Mouse (Mus musculus) intestine, embryonic 15.5 days (tissue): ENCODE data around the gene Gm21885. TPM values are rescaled to one million over a fixed set of nuclear protein-coding genes. Genes with fewer than 3 reads are reported as not detected.

Experiments used
- ATAC-seq: fragments of 200-750 bp; cut with Nextera tagmentation; 2 replicates; pipeline ENCODE4 v1.8.0; 2017; ENCODE audit warnings: moderate TSS enrichment, moderate library complexity
- H3K27ac ChIP-seq: fragments of 300-500 bp; sonication (generic); 2 replicates; pipeline ENCODE4 v1.5.1; 2015; ENCODE audit warnings: mild to moderate bottlenecking, inconsistent platforms
- H3K27me3 ChIP-seq: fragments of 300-500 bp; sonication (generic); replicated peaks from 2 replicates; pipeline ENCODE4 v1.6.1; 2015; ENCODE audit warnings: inconsistent platforms
- H3K36me3 ChIP-seq: fragments of 300-500 bp; sonication (generic); 2 replicates; pipeline ENCODE4 v1.6.1; 2015; ENCODE audit warnings: inconsistent platforms
- H3K4me1 ChIP-seq: fragments of 300-500 bp; sonication (generic); replicated peaks from 2 replicates; pipeline ENCODE4 v1.6.1; 2015; ENCODE audit warnings: inconsistent platforms
- H3K4me2 ChIP-seq: fragments of 300-500 bp; sonication (generic); replicated peaks from 2 replicates; pipeline ENCODE4 v1.6.1; 2015; ENCODE audit warnings: mild to moderate bottlenecking, inconsistent platforms
- H3K4me3 ChIP-seq: fragments of 300-500 bp; sonication (generic); replicated peaks from 2 replicates; pipeline ENCODE4 v1.5.1; 2015; ENCODE audit warnings: inconsistent platforms
- H3K9ac ChIP-seq: fragments of 300-500 bp; sonication (generic); 2 replicates; pipeline ENCODE4 v1.6.1; 2015; ENCODE audit warnings: inconsistent platforms
- H3K9me3 ChIP-seq: fragments of 300-500 bp; sonication (generic); 2 replicates; pipeline ENCODE4 v1.6.1; 2016; ENCODE audit warnings: inconsistent platforms
- WGBS: fragments of 180-500 bp; shearing (Covaris S2); methylation state at CpG from one replicate; pipeline ENCODE4 v1.1.7; 2015; 5-methylcytosine and 5-hydroxymethylcytosine counted together
- polyA plus RNA-seq: library from polyadenylated mRNA; unstranded; fragments of >200 nt; fragmentation: Nextera tagmentation; extraction: Ambion mirVana; gene quantifications from 2 replicates; pipeline ENCODE4 v1.2.1, GENCODE M21; 2015

Gene Gm21885
- polyA plus RNA-seq, 1 experiment from 2014 or later = 44.6 TPM

DNA sequence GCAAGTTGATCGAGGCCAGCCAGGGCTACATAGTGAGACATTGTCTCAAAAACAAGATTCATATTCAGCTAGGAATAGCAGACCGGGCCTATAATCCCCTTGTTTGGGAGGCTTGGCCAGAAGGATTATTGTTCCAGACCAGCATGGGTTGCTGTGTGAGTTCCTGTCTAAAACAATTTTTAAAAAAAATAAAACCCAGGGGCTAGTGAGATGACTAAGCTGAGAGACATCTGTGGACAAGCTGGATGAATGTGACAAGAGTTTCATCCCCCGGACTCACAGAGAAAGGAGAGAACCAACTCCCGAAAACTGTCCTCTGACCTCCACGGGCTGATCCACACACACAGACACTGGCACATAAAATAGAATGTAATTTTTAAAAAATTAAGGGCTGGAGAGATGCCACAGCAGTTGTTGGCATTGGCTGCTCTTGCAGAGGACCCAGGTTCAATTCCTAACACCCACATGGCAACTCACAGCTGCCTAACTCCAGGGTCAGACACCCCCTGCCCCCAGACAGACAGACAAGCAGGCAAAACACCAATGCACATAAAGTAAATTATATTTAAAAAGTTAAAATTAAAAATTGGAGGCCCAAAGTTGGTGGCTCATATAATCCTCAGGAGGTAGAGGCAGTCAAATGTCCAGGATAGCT is 41.7 kb downstream of the Gm21885 start:
- H3K4me1 ChIP-seq = peaks cover 10% of the 10 kb centered on the region
- H3K27ac ChIP-seq = no peak overlapping the region
- ATAC-seq = no peak
- H3K4me3 ChIP-seq = no peak overlapping the region
- H3K9ac ChIP-seq = no peak overlapping the region
- H3K9me3 ChIP-seq = no peaks in the 10 kb centered on the region
- no peaks in the 10 kb centered on the region for H3K27me3 ChIP-seq
- H3K4me2 ChIP-seq = no peak overlapping the region
- no peaks in the 10 kb centered on the region for H3K36me3 ChIP-seq
- 80% methylated on average over 5 of the region's 5 CpGs for WGBS

DNA sequence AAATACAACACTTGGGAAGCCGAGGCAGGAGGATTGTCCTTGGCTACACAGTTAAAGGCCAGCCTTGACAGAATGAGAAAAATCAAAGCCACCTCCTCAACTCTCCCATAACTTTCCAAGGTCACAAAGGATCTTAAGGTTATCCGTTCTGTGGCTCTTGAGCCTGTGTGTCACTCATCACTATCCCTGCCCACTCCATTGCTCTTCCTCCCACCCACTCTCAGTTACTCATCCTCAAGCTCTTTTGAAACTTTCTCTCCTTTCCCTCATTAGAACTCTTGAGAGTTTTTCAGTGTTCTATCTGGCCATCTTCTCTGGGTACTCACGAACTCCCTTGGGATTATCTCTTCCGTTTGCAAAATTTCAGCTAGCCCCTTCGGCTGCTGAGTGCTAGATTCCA is 42.9 kb downstream of the Gm21885 start:
- no peak overlapping the region for H3K4me2 ChIP-seq
- no peak overlapping the region for H3K4me3 ChIP-seq
- H3K36me3 ChIP-seq = no peaks in the 10 kb centered on the region
- WGBS = 90% methylated on average over 5 of the region's 5 CpGs
- no peak for ATAC-seq
- H3K9ac ChIP-seq = no peak overlapping the region
- no peak overlapping the region for H3K27ac ChIP-seq
- H3K27me3 ChIP-seq = no peaks in the 10 kb centered on the region
- peaks cover 11% of the 10 kb centered on the region for H3K4me1 ChIP-seq
- no peaks in the 10 kb centered on the region for H3K9me3 ChIP-seq

DNA sequence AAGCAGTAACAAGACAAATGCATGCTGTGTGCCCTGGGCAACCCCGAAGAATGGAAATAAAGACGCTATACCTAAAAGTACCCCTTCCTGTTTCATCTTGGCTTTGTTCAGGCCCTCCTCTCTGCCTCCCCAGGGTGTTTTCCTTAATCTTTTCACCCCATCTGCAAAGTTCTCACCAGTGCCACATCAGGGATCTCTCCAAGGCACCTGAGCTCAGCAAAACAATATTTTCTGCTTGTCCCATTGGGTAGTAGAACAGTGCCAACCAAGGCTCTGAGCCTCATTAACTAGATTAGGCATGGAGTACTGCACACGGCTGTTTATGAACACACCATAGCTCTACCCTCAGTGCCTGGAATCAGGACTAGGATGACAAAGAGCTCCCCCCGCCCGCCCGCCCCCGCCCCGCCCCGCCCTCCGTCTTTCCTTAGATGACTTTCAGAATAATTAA is 45.3 kb downstream of the Gm21885 start:
- Histone ChIP-seq H3K4me2 (peak overlapping the region; percentile 77), H3K36me3 (no peaks in the 10 kb centered on the region), H3K4me3 (peak overlapping the region; percentile 18), H3K9ac (peak overlapping the region; percentile 34), H3K9me3 (no peaks in the 10 kb centered on the region), H3K27ac (peak overlapping the region; percentile 98), H3K4me1 (peaks cover 15% of the 10 kb centered on the region), H3K27me3 (no peaks in the 10 kb centered on the region)
- ATAC-seq = no peak
- WGBS = 4% methylated on average over 10 of the region's 10 CpGs

DNA sequence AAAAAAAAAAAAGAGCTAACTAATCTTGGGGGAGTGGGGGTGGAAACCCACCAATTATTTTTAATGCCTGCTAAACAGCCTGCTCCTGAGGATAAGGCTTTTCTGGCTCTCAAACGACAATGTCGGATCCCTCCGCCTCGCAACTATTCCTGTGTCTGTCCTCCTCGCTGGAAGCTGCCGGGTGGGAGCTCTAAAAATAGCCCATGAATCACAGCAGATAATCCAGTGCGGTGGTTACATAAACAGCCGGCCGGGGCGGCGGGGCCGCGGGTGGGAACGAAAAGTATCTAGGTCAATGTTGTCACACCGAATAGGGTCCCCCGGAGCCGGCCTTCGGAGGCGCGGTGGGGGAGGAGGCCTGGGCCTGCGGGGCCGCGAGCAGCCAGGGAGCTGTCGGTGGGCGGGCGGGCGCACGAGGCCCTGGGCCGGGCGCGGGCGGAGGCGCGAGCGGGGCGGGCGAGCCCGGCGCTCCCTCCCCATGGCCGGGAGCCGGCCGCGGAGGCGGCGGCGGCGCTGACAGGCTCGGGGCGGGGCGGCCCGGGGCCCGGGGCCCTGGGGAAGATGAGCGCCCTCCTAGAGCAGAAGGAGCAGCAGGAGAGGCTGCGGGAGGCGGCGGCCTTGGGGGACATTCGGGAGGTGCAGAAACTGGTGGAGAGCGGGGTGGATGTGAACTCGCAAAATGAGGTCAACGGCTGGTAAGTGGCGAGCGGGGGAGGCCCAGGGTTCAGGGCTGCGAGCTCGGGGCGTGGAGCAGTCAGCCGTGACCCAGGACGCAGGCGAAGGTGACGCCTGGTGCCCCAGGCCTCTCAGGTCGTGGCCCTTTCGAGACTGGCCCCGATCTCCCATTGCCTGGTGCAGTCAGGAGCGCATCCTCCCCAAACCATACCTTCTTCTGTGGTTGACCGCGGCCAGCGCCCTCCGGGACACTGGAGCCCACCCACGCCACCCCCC is 46.3 kb downstream of the Gm21885 start, which contains the start of gene Ankrd40:
Ankrd40 (plus strand) TSS at position 309 of the 951 bp plus-strand sequence.
- peaks cover 15% of the 10 kb centered on the region for H3K4me1 ChIP-seq
- H3K27me3 ChIP-seq = no peaks in the 10 kb centered on the region
- peak within 1 kb of the TSS; percentile 98 for H3K27ac ChIP-seq
- no peaks in the 10 kb centered on the region for H3K36me3 ChIP-seq
- peak within 1 kb of the TSS; percentile 78 for H3K4me3 ChIP-seq
- no peaks in the 10 kb centered on the region for H3K9me3 ChIP-seq
- H3K4me2 ChIP-seq = peak within 1 kb of the TSS; percentile 77
- under 1% methylated on average over 62 of the region's 78 CpGs for WGBS
- peak within 1 kb of the TSS; percentile 93 for H3K9ac ChIP-seq
- peak; percentile 89 for ATAC-seq

DNA sequence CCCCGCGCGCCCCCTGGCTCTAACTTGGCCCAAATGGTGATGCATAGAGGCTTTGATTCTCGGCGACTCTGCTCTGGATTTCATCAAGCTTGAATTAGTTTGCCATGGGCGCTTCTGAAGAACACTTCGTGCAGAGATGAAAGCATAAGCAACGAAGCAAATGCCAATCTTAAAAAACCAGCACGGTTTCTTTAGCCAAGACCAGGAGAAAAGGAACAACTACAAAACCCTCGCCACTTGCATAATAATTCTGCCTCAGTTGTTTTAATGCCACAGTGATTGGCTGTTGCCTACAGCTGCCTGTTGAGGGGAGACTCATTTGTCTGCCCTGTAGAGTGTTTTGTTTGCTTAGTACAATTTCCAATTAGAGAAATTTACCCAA is 47.0 kb downstream of the Gm21885 start:
- ATAC-seq = no peak; the same call in 1 of the 2 replicates
- H3K36me3 ChIP-seq = no peaks in the 10 kb centered on the region
- peak overlapping the region; percentile 77 for H3K4me2 ChIP-seq
- no peaks in the 10 kb centered on the region for H3K9me3 ChIP-seq
- peak overlapping the region; percentile 78 for H3K4me3 ChIP-seq
- 3% methylated on average over 10 of the region's 10 CpGs for WGBS
- peak overlapping the region; percentile 93 for H3K9ac ChIP-seq
- peak overlapping the region; percentile 98 for H3K27ac ChIP-seq
- H3K27me3 ChIP-seq = no peaks in the 10 kb centered on the region
- peaks cover 15% of the 10 kb centered on the region for H3K4me1 ChIP-seq

DNA sequence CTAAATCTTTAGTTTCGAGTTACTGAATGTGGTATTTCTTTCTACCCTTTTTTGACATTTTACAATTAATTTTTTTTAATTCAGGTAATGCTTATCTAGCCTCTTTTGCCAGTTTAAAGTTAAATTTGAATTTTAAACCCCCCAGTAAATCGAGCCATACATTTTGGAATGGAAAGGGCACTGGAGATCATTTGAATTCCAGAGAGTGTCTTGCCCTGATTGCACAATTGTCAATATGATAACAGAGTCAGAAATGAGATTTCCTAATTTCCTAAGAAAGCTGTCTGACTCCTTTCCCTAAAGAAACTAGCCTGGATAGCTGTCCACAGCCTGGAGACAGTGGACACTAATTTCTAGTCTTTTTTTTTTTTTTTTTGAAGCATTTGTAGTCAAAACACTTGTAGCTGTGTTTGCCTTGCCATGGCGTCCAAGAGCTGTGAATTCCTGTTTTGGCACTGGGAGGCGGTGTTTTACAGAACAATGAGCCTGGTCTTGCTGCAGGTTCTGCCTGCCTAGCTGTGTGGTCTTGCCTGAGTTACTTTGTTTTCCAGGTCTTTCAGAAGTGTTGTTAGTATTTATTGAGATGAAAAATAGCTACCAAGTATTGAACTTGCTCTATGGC is 47.7 kb downstream of the Gm21885 start:
- Histone ChIP-seq H3K27ac (no peak overlapping the region), H3K4me1 (peaks cover 15% of the 10 kb centered on the region), H3K9ac (no peak overlapping the region), H3K36me3 (no peaks in the 10 kb centered on the region), H3K27me3 (no peaks in the 10 kb centered on the region), H3K9me3 (no peaks in the 10 kb centered on the region), H3K4me2 (peak overlapping the region; percentile 77), H3K4me3 (no peak overlapping the region)
- 55% methylated on average over 4 of the region's 4 CpGs for WGBS
- ATAC-seq = no peak

DNA sequence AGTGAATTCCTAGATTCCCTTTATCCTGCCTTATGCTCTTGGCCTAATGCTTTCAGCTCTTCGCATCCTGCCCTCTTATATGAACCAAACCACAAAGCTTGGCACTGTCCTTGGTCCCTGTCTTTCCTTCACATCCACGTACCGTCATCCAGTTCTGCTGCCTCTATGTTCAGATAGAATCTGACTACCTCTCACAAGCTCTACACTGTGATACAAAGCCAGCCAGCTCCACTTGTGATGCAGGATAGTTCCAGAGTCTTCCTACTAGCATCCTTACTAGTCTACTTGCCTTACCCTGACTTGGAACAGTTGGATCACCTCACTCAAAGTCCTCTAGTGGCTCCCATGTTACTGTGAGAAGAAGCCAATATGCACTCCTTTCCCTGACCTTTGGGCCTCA is 48.5 kb downstream of the Gm21885 start:
- Histone ChIP-seq H3K4me3 (no peak overlapping the region), H3K9ac (no peak overlapping the region), H3K4me2 (peak overlapping the region; percentile 7; the same call in 1 of the 2 replicates), H3K36me3 (peaks cover 1% of the 10 kb centered on the region; the same call in 1 of the 2 replicates), H3K9me3 (no peaks in the 10 kb centered on the region), H3K27ac (peak overlapping the region; percentile 79), H3K27me3 (no peaks in the 10 kb centered on the region), H3K4me1 (peaks cover 15% of the 10 kb centered on the region)
- ATAC-seq = no peak
- 93% methylated on average over 3 of the region's 3 CpGs for WGBS

DNA sequence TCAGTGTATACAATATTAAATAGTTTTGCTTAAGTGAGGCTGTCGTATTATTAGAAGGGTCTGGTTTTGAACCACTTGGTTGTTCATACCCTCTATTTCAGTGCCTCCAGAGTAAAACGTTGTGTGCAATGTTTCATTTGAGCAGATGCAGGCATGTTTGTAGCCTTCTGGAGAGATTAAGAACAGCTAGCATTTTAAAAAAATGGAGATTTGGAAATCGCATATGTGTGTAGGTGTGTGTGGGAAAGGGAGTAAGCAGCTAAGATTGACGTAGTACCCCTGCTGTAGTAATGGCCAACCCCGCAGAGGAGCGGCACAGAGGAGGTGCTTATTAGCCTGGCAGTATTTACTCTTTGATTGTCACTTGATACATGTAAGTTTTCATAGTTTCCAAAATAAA is 51.1 kb downstream of the Gm21885 start:
- Histone ChIP-seq H3K9me3 (no peaks in the 10 kb centered on the region), H3K4me3 (no peak overlapping the region), H3K36me3 (peaks cover 8% of the 10 kb centered on the region; the same call in 1 of the 2 replicates), H3K27me3 (no peaks in the 10 kb centered on the region), H3K27ac (no peak overlapping the region), H3K4me2 (no peak overlapping the region), H3K9ac (no peak overlapping the region), H3K4me1 (peaks cover 9% of the 10 kb centered on the region)
- 75% methylated on average over 6 of the region's 6 CpGs for WGBS
- no peak for ATAC-seq

DNA sequence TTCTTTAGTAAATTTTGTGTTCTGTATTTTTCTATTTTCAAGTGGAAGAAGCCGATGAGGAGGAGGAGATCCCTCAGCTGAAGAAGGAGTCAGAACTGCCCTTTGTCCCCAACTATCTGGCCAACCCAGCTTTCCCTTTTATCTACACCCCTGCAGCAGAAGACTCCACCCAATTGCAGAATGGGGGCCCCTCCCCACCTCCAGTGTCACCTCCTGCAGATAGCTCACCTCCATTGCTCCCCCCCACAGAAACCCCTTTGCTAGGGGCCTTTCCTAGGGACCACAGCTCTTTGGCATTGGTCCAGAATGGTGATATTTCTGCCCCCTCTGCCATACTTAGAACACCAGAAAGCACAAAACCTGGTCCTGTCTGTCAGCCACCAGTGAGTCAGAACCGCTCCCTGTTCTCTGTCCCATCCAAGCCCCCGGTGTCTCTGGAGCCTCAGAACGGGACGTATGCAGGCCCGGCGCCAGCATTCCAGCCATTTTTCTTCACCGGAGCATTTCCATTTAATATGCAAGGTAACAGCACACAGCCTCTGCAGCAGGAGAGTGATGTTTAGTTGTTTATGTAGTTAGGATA is 52.8 kb downstream of the Gm21885 start:
- 82% methylated on average over 8 of the region's 8 CpGs for WGBS
- Histone ChIP-seq H3K4me3 (no peak overlapping the region), H3K27me3 (no peaks in the 10 kb centered on the region), H3K36me3 (peaks cover 19% of the 10 kb centered on the region), H3K27ac (no peak overlapping the region), H3K9me3 (no peaks in the 10 kb centered on the region), H3K4me2 (no peak overlapping the region), H3K4me1 (peaks cover 7% of the 10 kb centered on the region), H3K9ac (no peak overlapping the region)
- ATAC-seq = no peak
